Mouse (Mus musculus) G1E (cell line): Measurements from ENCODE around the gene Kif22. TPM values are rescaled to one million over a fixed set of nuclear protein-coding genes. Genes with fewer than 3 reads are reported as not detected.

ENCODE experiments used
- ATAC-seq: 2 replicates; pipeline ENCODE4 v1.8.0; 2016; ENCODE audit warnings: mild to moderate bottlenecking; ENCODE audit not compliant: insufficient number of reproducible peaks, poor library complexity, low FRiP score, severe bottlenecking; ENCODE audit errors: extremely low read depth
- DNase-seq: peaks from one replicate; pipeline ENCODE4 v3.0.0; 2012; ENCODE audit warnings: low spot score
- H3K27me3 ChIP-seq: 2 replicates; pipeline ENCODE4 v1.6.1; 2012; ENCODE audit warnings: mild to moderate bottlenecking, low read length, inconsistent platforms; ENCODE audit not compliant: insufficient read depth
- H3K36me3 ChIP-seq: replicated peaks from 2 replicates; pipeline ENCODE3; 2012; ENCODE audit warnings: mild to moderate bottlenecking, inconsistent platforms
- H3K4me1 ChIP-seq: 2 replicates; pipeline ENCODE4 v1.6.1; 2012; ENCODE audit warnings: low read depth, low read length, inconsistent platforms, mixed read lengths; ENCODE audit not compliant: insufficient read depth
- H3K4me3 ChIP-seq: 2 replicates; pipeline ENCODE4 v1.5.1; 2012; ENCODE audit warnings: low read depth, mild to moderate bottlenecking, inconsistent platforms, low read length, moderate library complexity, mixed read lengths
- H3K9me3 ChIP-seq: replicated peaks from 2 replicates; pipeline ENCODE4 v1.6.1; 2012; ENCODE audit warnings: inconsistent platforms
- CTCF ChIP-seq: IDR thresholded peaks from 2 replicates; pipeline ENCODE4 v1.5.1; 2012; ENCODE audit warnings: low read depth, low read length, inconsistent platforms, mixed read lengths
- GATA1 ChIP-seq: IDR thresholded peaks from 2 replicates; pipeline ENCODE4 v1.6.1; 2012; ENCODE audit warnings: borderline replicate concordance, low read length, inconsistent platforms, mixed read lengths
- GATA2 ChIP-seq: IDR thresholded peaks from 2 replicates; pipeline ENCODE4 v1.6.1; 2012; ENCODE audit warnings: low read depth, low read length, inconsistent platforms, borderline replicate concordance
- POLR2AphosphoS5 ChIP-seq: IDR thresholded peaks from 2 replicates; pipeline ENCODE4 v1.6.1; 2012; ENCODE audit warnings: low read depth, low read length, inconsistent platforms; ENCODE audit not compliant: insufficient replicate concordance
- TAL1 ChIP-seq: conservative IDR thresholded peaks from 2 replicates; pipeline ENCODE4 v1.6.1; 2012; ENCODE audit warnings: low read depth, low read length, inconsistent platforms, mixed read lengths
- polyA plus RNA-seq: library from polyadenylated mRNA; stranded (reverse); fragments of >175 nt; gene quantifications from 2 replicates; pipeline ENCODE4 v1.2.3, GENCODE M21; 2012
- total RNA-seq, 2 experiments: library from RNA; stranded (forward) in 1 of 2; stranded (reverse) in 1 of 2; fragments of 200-1000 nt in 1 of 2; fragments of >200 nt in 1 of 2; fragmentation: Nextera tagmentation in 1 of 2; gene quantifications; 2 replicates each; pipeline ENCODE4 v1.2.3; 2014 to 2017

Kif22 gene
- total and polyA plus RNA-seq, 3 experiments, result 44.2 to 88.0 (median 71.3) TPM

DNA sequence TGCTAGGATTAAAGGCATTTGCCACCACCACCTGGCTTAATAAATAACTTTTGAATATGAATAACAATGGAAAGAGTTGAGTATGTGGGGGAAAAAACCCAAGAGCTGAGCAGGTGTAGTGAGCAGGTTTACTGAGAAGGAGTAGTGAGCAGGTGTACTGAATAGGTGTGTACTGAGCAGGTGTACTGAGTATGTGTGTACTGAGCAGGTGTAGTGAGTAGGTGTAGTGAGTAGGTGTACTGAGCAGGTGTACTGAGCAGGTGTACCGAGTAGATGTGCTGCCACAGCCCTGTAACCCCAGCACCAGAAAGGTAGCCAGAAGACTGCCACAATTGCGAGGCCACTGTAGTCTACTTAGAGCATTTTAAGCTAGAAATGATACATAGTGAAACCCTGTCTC is 42.5 kb upstream of the Kif22 start:
- no peaks in the 10 kb centered on the region for H3K9me3 ChIP-seq
- H3K36me3 ChIP-seq, result no peaks in the 10 kb centered on the region
- no peak for TF ChIP-seq GATA2
- TF ChIP-seq POLR2AphosphoS5, result no peak
- no peak for TF ChIP-seq GATA1
- TF ChIP-seq TAL1, result no peak
- no peak for TF ChIP-seq CTCF
- H3K4me1 ChIP-seq, result peaks cover 41% of the 10 kb centered on the region
- ATAC-seq (no peak), DNase-seq (no peak)
- no peak overlapping the region for H3K4me3 ChIP-seq
- H3K27me3 ChIP-seq, result no peaks in the 10 kb centered on the region

GRCm38 (mm10) chr7:127083689-127084088 is 41.4 kb upstream of the Kif22 start:
- no peaks in the 10 kb centered on the region for H3K27me3 ChIP-seq
- ATAC-seq (no peak), DNase-seq (no peak)
- peaks cover 30% of the 10 kb centered on the region for H3K4me1 ChIP-seq
- no peaks in the 10 kb centered on the region for H3K36me3 ChIP-seq
- H3K4me3 ChIP-seq, result no peak overlapping the region
- TF ChIP-seq POLR2AphosphoS5 (no peak), CTCF (no peak), TAL1 (no peak), GATA2 (no peak)
- no peaks in the 10 kb centered on the region for H3K9me3 ChIP-seq

- DNase-seq (no peak), ATAC-seq (no peak)
- H3K9me3 ChIP-seq, result no peaks in the 10 kb centered on the region
- no peaks in the 10 kb centered on the region for H3K36me3 ChIP-seq
- no peak for TF ChIP-seq TAL1
- no peak for TF ChIP-seq POLR2AphosphoS5
- TF ChIP-seq GATA1, result no peak
- no peak for TF ChIP-seq GATA2
- TF ChIP-seq CTCF, result no peak
- H3K27me3 ChIP-seq, result no peaks in the 10 kb centered on the region
- H3K4me3 ChIP-seq, result no peak overlapping the region
- H3K4me1 ChIP-seq, result peaks cover 28% of the 10 kb centered on the region
Observed at GRCm38 (mm10) chr7:127082995-127083394, 40.7 kb upstream of the Kif22 start.

GRCm38 (mm10) chr7:127082271-127082670 is 40.0 kb upstream of the Kif22 start:
- TF ChIP-seq CTCF, result no peak
- no peak for TF ChIP-seq GATA1
- no peak for TF ChIP-seq GATA2
- TF ChIP-seq POLR2AphosphoS5, result no peak
- TF ChIP-seq TAL1, result no peak
- ATAC-seq (no peak), DNase-seq (no peak)
- H3K9me3 ChIP-seq, result no peaks in the 10 kb centered on the region
- H3K4me3 ChIP-seq, result no peak overlapping the region
- H3K27me3 ChIP-seq, result no peaks in the 10 kb centered on the region
- peaks cover 21% of the 10 kb centered on the region for H3K4me1 ChIP-seq
- no peaks in the 10 kb centered on the region for H3K36me3 ChIP-seq

GRCm38 (mm10) chr7:127080045-127080444 is 37.8 kb upstream of the Kif22 start:
- Histone ChIP-seq H3K36me3 (no peaks in the 10 kb centered on the region), H3K9me3 (peaks cover 2% of the 10 kb centered on the region; the same call in 1 of the 2 replicates), H3K4me1 (peaks cover 16% of the 10 kb centered on the region), H3K4me3 (no peak overlapping the region), H3K27me3 (peaks cover 3% of the 10 kb centered on the region; the same call in 1 of the 2 replicates)
- no peak for DNase-seq
- ATAC-seq, result no peak
- no peak for TF ChIP-seq GATA2
- no peak for TF ChIP-seq POLR2AphosphoS5
- TF ChIP-seq CTCF, result no peak
- no peak for TF ChIP-seq TAL1
- TF ChIP-seq GATA1, result no peak

- Histone ChIP-seq H3K4me3 (no peak overlapping the region), H3K27me3 (peaks cover 7% of the 10 kb centered on the region; the same call in 1 of the 2 replicates), H3K9me3 (peaks cover 4% of the 10 kb centered on the region; the same call in 1 of the 2 replicates), H3K36me3 (no peaks in the 10 kb centered on the region), H3K4me1 (peaks cover 2% of the 10 kb centered on the region; the same call in 1 of the 2 replicates)
- TF ChIP-seq GATA1 (no peak), CTCF (no peak), POLR2AphosphoS5 (no peak), TAL1 (no peak), GATA2 (no peak)
- DNase-seq (no peak), ATAC-seq (no peak)
Observed at GRCm38 (mm10) chr7:127077692-127078091, 35.4 kb upstream of the Kif22 start.

- Histone ChIP-seq H3K4me1 (no peaks in the 10 kb centered on the region; the same call in 1 of the 2 replicates), H3K4me3 (no peak overlapping the region), H3K9me3 (peaks cover 4% of the 10 kb centered on the region; the same call in 1 of the 2 replicates), H3K27me3 (peaks cover 15% of the 10 kb centered on the region), H3K36me3 (no peaks in the 10 kb centered on the region)
- ATAC-seq, result no peak
- DNase-seq, result no peak
- TF ChIP-seq GATA2, result no peak
- TF ChIP-seq TAL1, result no peak
Observed at GRCm38 (mm10) chr7:127076188-127076587, 33.9 kb upstream of the Kif22 start.
